Mouse (Mus musculus): ENCODE results near the gene Rara. TPM values are rescaled to one million over a fixed set of nuclear protein-coding genes. Genes with fewer than 3 reads are reported as not detected.

Gene Rara
- total and polyA plus RNA-seq, 3 experiments, result 4.5 to 13.7 (median 12.1) TPM

GRCm38 (mm10) chr11:98905583-98905982, 22.0 kb upstream of the Rara start:
- no peak for TF ChIP-seq TBP (conservative IDR thresholded peaks at IDR 0.05; ENCODE audit: low read depth, low read length)
- no peak for TF ChIP-seq TCF12 (IDR thresholded peaks at IDR 0.05; ENCODE audit: low read depth, low read length)
- no peak for TF ChIP-seq USF2 (conservative IDR thresholded peaks at IDR 0.05; ENCODE audit: low read depth, low read length)
- TF ChIP-seq ZMIZ1 (IDR thresholded peaks at IDR 0.05; ENCODE audit: low read depth, low read length), result no peak
- no peak for TF ChIP-seq EP300 (IDR thresholded peaks at IDR 0.05; ENCODE audit: low read length)
- Histone ChIP-seq H3K9me3 (replicated peaks; ENCODE audit: low read length) (no peaks in the 10 kb centered on the region), H3K79me2 (replicated peaks; ENCODE audit: control insufficient read depth, extremely low read depth, insufficient read depth, poor library complexity, severe bottlenecking) (peaks cover 29% of the 10 kb centered on the region), H3K4me2 (ENCODE audit: insufficient read depth, low read depth, poor library complexity, severe bottlenecking) (no peak overlapping the region), H3K4me1 (ENCODE audit: control insufficient read depth in 1 of 2, insufficient read depth in 2 of 2) (peaks cover 10 to 38% of the 10 kb centered on the region in 2 experiments), H3K27me3 (replicated peaks) (no peaks in the 10 kb centered on the region), H3K4me3 (replicated peaks in 1 of 3; ENCODE audit: low read depth in 2 of 3, low read length in 2 of 3, poor library complexity in 1 of 3) (no peak overlapping the region), H3K36me3 (replicated peaks in 1 of 2; ENCODE audit: control insufficient read depth in 1 of 2, insufficient read depth in 1 of 2, low read length in 1 of 2) (peaks cover 43 to 67% of the 10 kb centered on the region in 2 experiments), H3K9ac (ENCODE audit: insufficient read depth, low read depth) (no peak overlapping the region), H3K27ac (ENCODE audit: insufficient read depth, low read depth) (no peak overlapping the region)
- in situ Hi-C loops (cut with MboI; ENCODE audit: low pct_ligation_motif_present, low pct_unique_long_range_greater_than_20kb, low sequenced_read_pairs), result no loop called here
- dilution Hi-C loops (cut with MboI; ENCODE audit: extremely low pct_ligation_motif_present, extremely low pct_unique_long_range_greater_than_20kb, low sequenced_read_pairs), result no loop called here
- DNase-seq (ENCODE audit: extremely low read depth), result no peak

GRCm38 (mm10) chr11:98907063-98907436, 20.6 kb upstream of the Rara start:
- peak overlapping the region; percentile 19; the same call in 1 of the 2 replicates for H3K27ac ChIP-seq (ENCODE audit: insufficient read depth, low read depth)
- dilution Hi-C loops (cut with MboI; ENCODE audit: extremely low pct_ligation_motif_present, extremely low pct_unique_long_range_greater_than_20kb, low sequenced_read_pairs), result no loop called here
- peak overlapping the region; percentile 79 for H3K9ac ChIP-seq (ENCODE audit: insufficient read depth, low read depth)
- peaks cover 31% of the 10 kb centered on the region for H3K79me2 ChIP-seq (replicated peaks; ENCODE audit: control insufficient read depth, extremely low read depth, insufficient read depth, poor library complexity, severe bottlenecking)
- no peak for DNase-seq (ENCODE audit: extremely low read depth)
- peaks cover 10 to 45% of the 10 kb centered on the region in 2 experiments for H3K4me1 ChIP-seq (ENCODE audit: control insufficient read depth in 1 of 2, insufficient read depth in 2 of 2)
- H3K36me3 ChIP-seq (replicated peaks in 1 of 2; ENCODE audit: control insufficient read depth in 1 of 2, insufficient read depth in 1 of 2, low read length in 1 of 2), result peaks cover 46 to 68% of the 10 kb centered on the region in 2 experiments
- no peaks in the 10 kb centered on the region for H3K9me3 ChIP-seq (replicated peaks; ENCODE audit: low read length)
- no peak for TF ChIP-seq GABPA (IDR thresholded peaks at IDR 0.05; ENCODE audit: insufficient replicate concordance, low read depth, low read length)
- TF ChIP-seq E2F4 (IDR thresholded peaks at IDR 0.05; ENCODE audit: insufficient replicate concordance, low read depth, low read length), result no peak
- no peak for TF ChIP-seq MAZ (IDR thresholded peaks at IDR 0.05; ENCODE audit: low read depth, low read length)
- TF ChIP-seq POLR2A (IDR thresholded peaks at IDR 0.05; ENCODE audit: low read depth, low read length), result no peak
- TF ChIP-seq MAX (IDR thresholded peaks at IDR 0.05; ENCODE audit: low read length), result no peak
- no peak for TF ChIP-seq SIN3A (IDR thresholded peaks at IDR 0.05; ENCODE audit: low read length)
- TF ChIP-seq CTCF (conservative IDR thresholded peaks at IDR 0.05 in 1 of 2, IDR thresholded peaks at IDR 0.05 in 1 of 2; ENCODE audit: low read depth in 2 of 2, low read length in 2 of 2), result no peak
- in situ Hi-C loops (cut with MboI; ENCODE audit: low pct_ligation_motif_present, low pct_unique_long_range_greater_than_20kb, low sequenced_read_pairs), result no loop called here
- peak overlapping the region in 2 of 3 experiments; percentile 29 to 36 for H3K4me3 ChIP-seq (replicated peaks in 1 of 3; ENCODE audit: low read depth in 2 of 3, low read length in 2 of 3, poor library complexity in 1 of 3)
- peak overlapping the region; percentile 70 for H3K4me2 ChIP-seq (ENCODE audit: insufficient read depth, low read depth, poor library complexity, severe bottlenecking)
- H3K27me3 ChIP-seq (replicated peaks), result no peaks in the 10 kb centered on the region

GRCm38 (mm10) chr11:98907437-98908173, 20.0 kb upstream of the Rara start, which contains the start of gene Cdc6:
Gene Cdc6, plus strand, starts transcription at chr11:98907801.
- Histone ChIP-seq H3K27me3 (replicated peaks) (no peaks in the 10 kb centered on the region), H3K9me3 (replicated peaks; ENCODE audit: low read length) (no peaks in the 10 kb centered on the region), H3K79me2 (replicated peaks; ENCODE audit: control insufficient read depth, extremely low read depth, insufficient read depth, poor library complexity, severe bottlenecking) (peaks cover 31% of the 10 kb centered on the region), H3K4me1 (ENCODE audit: control insufficient read depth in 1 of 2, insufficient read depth in 2 of 2) (peaks cover 8 to 40% of the 10 kb centered on the region in 2 experiments), H3K9ac (ENCODE audit: insufficient read depth, low read depth) (peak within 1 kb of the TSS; percentile 97), H3K4me2 (ENCODE audit: insufficient read depth, low read depth, poor library complexity, severe bottlenecking) (peak within 1 kb of the TSS; percentile 87), H3K27ac (ENCODE audit: insufficient read depth, low read depth) (peak within 1 kb of the TSS; percentile 45), H3K36me3 (replicated peaks in 1 of 2; ENCODE audit: control insufficient read depth in 1 of 2, insufficient read depth in 1 of 2, low read length in 1 of 2) (peaks cover 45 to 67% of the 10 kb centered on the region in 2 experiments), H3K4me3 (replicated peaks in 1 of 3; ENCODE audit: low read depth in 2 of 3, low read length in 2 of 3, poor library complexity in 1 of 3) (peak within 1 kb of the TSS; percentile 77 to 91 (median 79))
- dilution Hi-C loops (cut with MboI; ENCODE audit: extremely low pct_ligation_motif_present, extremely low pct_unique_long_range_greater_than_20kb, low sequenced_read_pairs) (no loop called here), in situ Hi-C loops (cut with MboI; ENCODE audit: low pct_ligation_motif_present, low pct_unique_long_range_greater_than_20kb, low sequenced_read_pairs) (no loop called here)
- DNase-seq (ENCODE audit: extremely low read depth), result peak; percentile 100
- TF ChIP-seq IRF4 (IDR thresholded peaks at IDR 0.05; ENCODE audit: low read depth, low read length) (no peak), JUND (conservative IDR thresholded peaks at IDR 0.05; ENCODE audit: low read depth, low read length) (no peak), MYC (IDR thresholded peaks at IDR 0.05; ENCODE audit: low read depth, low read length) (peak; percentile 14), KAT2A (IDR thresholded peaks at IDR 0.05; ENCODE audit: insufficient replicate concordance, low read length) (peak; percentile 97), TCF12 (IDR thresholded peaks at IDR 0.05; ENCODE audit: low read depth, low read length) (peak; percentile 85), ELF1 (IDR thresholded peaks at IDR 0.05; ENCODE audit: low read depth, low read length) (peak; percentile 99), ZC3H11A (IDR thresholded peaks at IDR 0.05; ENCODE audit: low read depth, low read length) (no peak), ZMIZ1 (IDR thresholded peaks at IDR 0.05; ENCODE audit: low read depth, low read length) (peak; percentile 90), USF2 (conservative IDR thresholded peaks at IDR 0.05; ENCODE audit: low read depth, low read length) (no peak), RAD21 (IDR thresholded peaks at IDR 0.05; ENCODE audit: low read depth, low read length) (no peak), NELFE (IDR thresholded peaks at IDR 0.05; ENCODE audit: low read depth, low read length) (peak; percentile 98), ETS1 (conservative IDR thresholded peaks at IDR 0.05; ENCODE audit: low read depth, low read length) (peak; percentile 8; the same call in 1 of the 2 replicates), MXI1 (IDR thresholded peaks at IDR 0.05; ENCODE audit: low read depth, low read length) (peak; percentile 99), UBTF (IDR thresholded peaks at IDR 0.05; ENCODE audit: low read depth, low read length) (0 out of 2 replicates have a peak, but pooled peaks have one; percentile 40), ZNF384 (IDR thresholded peaks at IDR 0.05; ENCODE audit: low read depth, low read length) (peak; percentile 100), SIN3A (IDR thresholded peaks at IDR 0.05; ENCODE audit: low read length) (peak; percentile 100), E2F4 (IDR thresholded peaks at IDR 0.05; ENCODE audit: insufficient replicate concordance, low read depth, low read length) (peak; percentile 99), POLR2A (IDR thresholded peaks at IDR 0.05; ENCODE audit: low read depth, low read length) (peak; percentile 98)

Data from CH12.LX (cell line).